Mouse (Mus musculus) left cerebral cortex, adult 8-10 months (tissue): Measurements from ENCODE around the gene Tcl1b2. TPM values are rescaled to one million over a fixed set of nuclear protein-coding genes. Genes with fewer than 3 reads are reported as not detected.
"Not testable (repeated sequence)": the region's sequence is repeated elsewhere in the genome, so short reads cannot be mapped to it uniquely, and the experiment has no call there.

ENCODE experiments used
- DNase-seq, 2 experiments: peaks; one replicate each; pipeline ENCODE4 v3.0.0; 2022; ENCODE audit warnings: low spot score in 2 of 2
- total RNA-seq, 4 experiments: library from RNA; stranded (reverse); gene quantifications; 2 replicates each; pipeline ENCODE4 v1.2.4; 2022

Gene Tcl1b2
- total RNA-seq, 4 experiments from 2014 or later, result not detected

DNA sequence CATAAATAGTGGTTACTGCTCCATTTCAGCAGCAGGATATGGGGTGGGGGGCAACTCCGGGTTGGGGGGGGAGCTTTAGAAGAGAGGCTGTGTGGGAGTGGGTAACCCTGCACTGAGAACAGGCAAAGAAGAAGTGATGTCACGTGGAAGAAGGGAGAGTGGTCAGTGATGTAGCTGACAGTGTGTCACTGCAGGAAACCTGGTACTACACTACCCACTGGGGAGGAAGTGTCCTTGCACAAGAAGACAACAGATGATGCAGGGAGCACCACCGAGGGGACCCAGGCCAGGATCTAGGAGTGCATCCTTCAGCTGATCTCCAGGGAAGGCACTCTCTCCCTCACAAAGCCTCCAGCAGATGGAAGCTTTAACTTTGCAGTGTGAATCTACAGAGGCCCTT lies 20.9 kb downstream of the Tcl1b2 start:
- DNase-seq, result no peak

DNA sequence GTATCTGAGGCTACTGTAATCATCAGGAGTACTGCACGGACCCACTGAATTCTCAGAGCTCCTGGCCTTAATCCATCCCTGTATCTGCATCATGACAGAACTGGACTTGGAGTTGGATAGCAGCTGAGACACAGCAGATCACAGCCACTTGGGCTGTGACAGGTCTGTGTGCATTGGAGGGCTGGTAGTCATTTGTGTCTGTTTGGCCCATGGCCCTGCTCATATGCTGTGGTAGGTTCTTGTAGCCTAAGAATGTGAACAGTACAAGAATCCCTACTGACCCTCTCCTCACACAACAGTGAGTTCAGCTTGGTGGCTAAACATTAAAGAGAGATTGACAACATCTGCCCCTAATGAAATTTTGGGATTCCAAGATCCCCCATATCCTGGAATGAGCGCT lies 27.6 kb downstream of the Tcl1b2 start:
- no peak for DNase-seq

DNA sequence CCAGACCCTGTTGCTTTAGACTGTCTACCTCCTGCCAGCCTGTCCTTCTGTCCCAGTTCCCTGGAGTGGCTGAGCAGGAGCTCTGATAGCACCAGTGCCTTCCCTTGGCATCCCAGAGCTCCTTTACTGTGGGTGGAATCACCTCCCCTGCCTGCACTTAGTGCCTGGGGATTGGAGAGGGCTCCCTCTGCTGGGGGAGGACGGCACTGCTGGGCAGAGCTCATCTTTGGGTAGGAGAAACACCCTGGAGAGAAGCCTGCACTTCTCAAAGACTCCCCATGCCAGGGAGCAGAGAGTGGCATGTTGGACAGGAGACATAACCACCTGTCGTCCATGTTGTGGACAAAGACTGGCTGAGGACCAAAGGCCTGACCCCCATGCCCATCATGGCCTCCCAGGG lies 28.5 kb downstream of the Tcl1b2 start:
- DNase-seq, result peak in 1 of 2 experiments; percentile 39

DNA sequence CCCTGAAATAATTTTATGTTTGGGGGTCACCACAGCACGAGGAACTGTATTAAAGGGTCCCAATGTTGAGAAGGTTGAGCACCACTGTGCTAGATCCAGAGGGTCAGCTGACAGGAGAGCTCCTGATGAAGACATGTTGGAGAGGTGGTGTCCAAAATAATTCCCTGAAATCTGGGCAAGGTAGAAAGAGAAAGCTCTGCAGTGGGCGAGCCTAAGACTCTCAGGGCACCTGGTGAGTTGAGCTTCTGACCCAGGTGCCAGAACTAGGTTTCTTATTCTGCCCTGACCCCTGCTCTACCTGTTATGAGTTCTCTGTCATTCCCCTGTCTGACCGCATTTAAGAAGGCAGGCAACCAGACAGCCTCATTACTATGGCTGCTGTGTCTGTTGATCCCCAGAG lies 30.2 kb downstream of the Tcl1b2 start, which contains the start of gene Tcl1b5:
Tcl1b5 (plus strand) TSS at position 301 of the 400 bp plus-strand sequence.
- not testable (repeated sequence) for DNase-seq

DNA sequence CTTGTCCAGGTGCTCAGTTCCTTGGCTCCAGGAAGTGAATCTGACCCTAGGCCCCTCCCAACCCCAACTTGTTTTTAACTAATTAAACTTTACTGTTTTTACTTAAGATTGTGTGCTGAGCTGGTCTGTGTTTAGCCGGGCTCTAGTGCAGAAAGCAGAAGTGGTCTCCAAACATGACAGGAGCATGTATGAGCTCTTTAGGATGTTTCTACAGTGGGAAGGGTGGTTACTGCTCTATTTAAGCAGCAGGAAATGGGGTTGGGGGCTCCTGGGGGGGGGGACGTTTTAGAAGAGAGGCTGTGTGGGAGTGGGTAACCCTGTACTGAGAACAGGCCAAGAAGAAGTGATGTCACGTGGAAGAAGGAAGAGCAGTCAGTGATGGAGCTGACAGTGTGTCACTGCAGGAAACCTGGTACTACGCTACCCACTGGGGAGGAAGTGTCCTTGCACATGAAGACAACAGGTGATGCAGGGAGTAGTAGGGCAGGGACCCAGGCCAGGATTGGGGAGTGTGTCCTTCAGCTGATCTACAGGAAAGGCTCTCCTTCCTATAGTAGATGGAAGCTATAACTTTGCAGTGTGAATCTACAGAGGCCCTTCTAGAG lies 35.3 kb downstream of the Tcl1b2 start:
- DNase-seq, result not testable (repeated sequence)

DNA sequence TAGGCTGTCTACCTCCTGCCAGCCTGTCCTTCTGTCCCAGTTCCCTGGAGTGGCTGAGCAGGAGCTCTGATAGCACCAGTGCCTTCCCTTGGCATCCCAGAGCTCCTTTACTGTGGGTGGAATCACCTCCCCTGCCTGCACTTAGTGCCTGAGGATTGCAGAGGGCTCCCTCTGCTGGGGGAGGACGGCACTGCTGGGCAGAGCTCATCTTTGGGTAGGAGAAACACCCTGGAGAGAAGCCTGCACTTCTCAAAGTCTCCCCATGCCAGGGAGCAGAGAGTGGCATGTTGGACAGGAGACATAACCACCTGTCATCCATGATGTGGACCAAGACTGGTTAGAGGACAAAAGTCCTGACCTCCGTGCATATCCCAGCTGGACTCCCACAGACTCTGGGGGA lies 43.2 kb downstream of the Tcl1b2 start:
- not testable (repeated sequence) for DNase-seq

DNA sequence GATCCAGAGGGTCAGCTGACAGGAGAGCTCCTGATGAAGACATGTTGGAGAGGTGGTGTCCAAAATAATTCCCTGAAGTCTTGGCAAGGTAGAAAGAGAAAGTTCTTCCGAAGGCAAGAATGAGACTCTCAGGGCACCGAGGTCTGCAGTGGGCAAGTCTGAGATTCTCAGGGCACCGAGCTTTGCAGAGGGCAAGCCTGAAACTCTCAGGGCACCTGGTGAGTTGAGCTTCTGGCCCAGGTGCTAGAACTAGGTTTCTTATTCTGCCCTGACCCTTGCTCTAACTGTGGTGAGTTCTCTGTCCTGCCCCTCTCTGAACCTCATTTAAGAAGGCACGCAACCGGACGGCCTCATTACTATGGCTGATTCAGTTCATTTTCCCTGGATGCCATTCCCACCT lies 44.9 kb downstream of the Tcl1b2 start, which contains the start of gene Tcl1b3:
Tcl1b3 (plus strand) TSS at position 301 of the 400 bp plus-strand sequence.
- not testable (repeated sequence) for DNase-seq

DNA sequence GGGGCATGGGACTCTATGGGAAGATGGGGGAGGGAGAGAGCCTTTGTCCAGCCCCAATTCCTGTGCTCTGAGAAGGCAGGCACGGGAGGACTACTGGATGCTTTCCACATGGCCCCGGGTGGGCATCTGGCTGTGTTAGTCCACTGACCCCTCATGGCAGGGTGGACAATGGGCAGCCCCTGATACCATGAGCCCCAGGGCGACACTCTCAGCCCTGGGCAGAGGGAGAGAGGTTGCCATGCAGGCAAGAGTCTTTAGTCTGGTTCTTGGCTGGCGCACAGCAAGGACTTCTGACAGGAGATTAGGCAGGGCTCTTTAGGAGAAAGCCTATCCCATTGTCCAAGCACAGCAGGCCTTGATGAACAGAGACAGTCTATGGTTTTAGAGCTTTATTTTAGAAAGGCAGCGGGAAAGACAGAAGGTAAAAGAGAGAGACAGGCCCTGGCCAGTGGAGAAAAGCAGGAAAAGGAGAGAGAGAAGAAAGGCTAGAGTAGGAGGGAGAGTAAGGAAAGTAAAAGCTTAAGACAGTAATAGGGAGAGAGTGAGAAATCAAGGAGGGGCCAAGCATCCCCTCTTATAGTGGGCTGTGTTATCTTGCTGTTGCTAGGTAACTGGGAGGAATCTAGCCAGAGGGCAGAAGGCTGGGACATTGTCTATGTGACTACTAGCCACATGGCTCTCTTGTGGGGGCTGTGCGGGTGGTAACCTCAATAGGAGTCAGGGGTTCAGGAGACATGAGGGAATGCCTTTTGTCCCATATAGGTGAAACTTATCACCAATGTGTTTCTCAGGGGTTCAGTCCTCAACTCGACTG lies 54.1 kb downstream of the Tcl1b2 start:
- not testable (repeated sequence) for DNase-seq

DNA sequence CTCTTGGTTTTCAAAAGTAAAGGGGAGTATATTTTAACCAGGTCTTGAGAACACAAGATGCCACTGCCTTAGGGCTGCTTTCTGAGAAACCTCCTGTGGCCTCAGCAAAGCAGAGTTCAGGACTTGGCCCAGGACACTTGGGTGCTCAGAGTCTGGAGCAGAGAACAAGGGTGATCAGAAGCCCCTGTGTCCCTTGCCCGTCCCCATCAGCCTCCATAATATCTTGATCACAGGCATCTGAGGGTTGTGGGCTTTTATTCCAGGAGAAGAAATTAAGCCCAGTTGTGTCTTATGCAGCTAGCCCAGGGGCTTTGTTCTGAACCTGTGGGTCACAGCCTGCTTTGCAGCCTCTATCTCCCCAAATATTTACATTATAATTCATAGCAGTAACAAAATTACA lies 55.8 kb downstream of the Tcl1b2 start, which contains the start of gene Tcl1b4:
Tcl1b4 (plus strand) TSS at position 301 of the 400 bp plus-strand sequence.
- not testable (repeated sequence) for DNase-seq

Other genes starting within 250 kb of the Tcl1b2 start
- gene Syne3, start 136.2 kb upstream of the Tcl1b2 start, total RNA-seq, result 1 to 10 TPM; 2.0 to 3.0 (median 2.8) TPM
- gene Glrx5, start 113.3 kb upstream of the Tcl1b2 start, total RNA-seq, result 10 to 100 TPM; 41.7 to 50.8 (median 46.0) TPM
- not detected for gene Tcl1b1, start 13.7 kb downstream of the Tcl1b2 start, total RNA-seq
- not detected for gene Tcl1b5, start 30.3 kb downstream of the Tcl1b2 start, total RNA-seq
- not detected for gene Tcl1b3, start 45.0 kb downstream of the Tcl1b2 start, total RNA-seq
- gene Tcl1b4, start 55.9 kb downstream of the Tcl1b2 start, total RNA-seq, result not detected
- gene Tcl1, start 76.8 kb downstream of the Tcl1b2 start, total RNA-seq, result not detected
- gene Tunar, start 187.9 kb downstream of the Tcl1b2 start, total RNA-seq, result 10 to 100 TPM in 1 of 4 experiments, 1 to 10 TPM in 3; 9.0 to 10.2 (median 9.4) TPM